Mouse (Mus musculus) forebrain, embryonic 16.5 days (tissue): Measurements from ENCODE around the gene Rbbp9. TPM values are rescaled to one million over a fixed set of nuclear protein-coding genes. Genes with fewer than 3 reads are reported as not detected.
"Not testable (repeated sequence)": the region's sequence is repeated elsewhere in the genome, so short reads cannot be mapped to it uniquely, and the experiment has no call there.

Experiments used
- ATAC-seq: fragments of 200-750 bp; cut with Nextera tagmentation; 2 replicates; pipeline ENCODE4 v1.8.0; 2017; ENCODE audit warnings: mild to moderate bottlenecking, moderate library complexity
- H3K27ac ChIP-seq: fragments of 300-500 bp; sonication (generic); 2 replicates; pipeline ENCODE4 v1.5.1; 2014; ENCODE audit warnings: low read length, control low read depth
- H3K27me3 ChIP-seq: fragments of 300-500 bp; sonication (generic); replicated peaks from 2 replicates; pipeline ENCODE4 v1.6.1; 2014; ENCODE audit warnings: low read length; ENCODE audit not compliant: control insufficient read depth, insufficient read depth
- H3K36me3 ChIP-seq: fragments of 300-500 bp; sonication (generic); 2 replicates; pipeline ENCODE4 v1.6.1; 2014; ENCODE audit not compliant: control insufficient read depth, insufficient read depth
- H3K4me1 ChIP-seq: fragments of 300-500 bp; sonication (generic); replicated peaks from 2 replicates; pipeline ENCODE4 v1.6.1; 2014; ENCODE audit warnings: low read length; ENCODE audit not compliant: control insufficient read depth, insufficient read depth
- H3K4me2 ChIP-seq: fragments of 300-500 bp; sonication (generic); 2 replicates; pipeline ENCODE4 v1.6.1; 2014; ENCODE audit warnings: mild to moderate bottlenecking, low read length, control low read depth
- H3K4me3 ChIP-seq: fragments of 300-500 bp; sonication (generic); replicated peaks from 2 replicates; pipeline ENCODE4 v1.5.1; 2014; ENCODE audit warnings: mild to moderate bottlenecking, low read length, control low read depth
- H3K9ac ChIP-seq: fragments of 300-500 bp; sonication (generic); replicated peaks from 2 replicates; pipeline ENCODE4 v1.6.1; 2014; ENCODE audit warnings: low read depth, low read length, control low read depth
- H3K9me3 ChIP-seq: fragments of 300-500 bp; sonication (generic); 2 replicates; pipeline ENCODE4 v1.6.1; 2016; ENCODE audit warnings: low read length; ENCODE audit not compliant: control insufficient read depth
- WGBS: fragments of 180-500 bp; shearing (Covaris S2); extraction: QIAGEN DNeasy Blood & Tissue Kit; methylation state at CpG from one replicate; pipeline ENCODE4 v1.1.7; 2014; 5-methylcytosine and 5-hydroxymethylcytosine counted together
- polyA plus RNA-seq: library from polyadenylated mRNA; unstranded; fragments of >200 nt; fragmentation: Nextera tagmentation; extraction: Ambion mirVana; gene quantifications from 2 replicates; pipeline ENCODE4 v1.2.1, GENCODE M21; 2015

The Rbbp9 gene
- polyA plus RNA-seq = 59.1 and 65.9 TPM in 2 replicates

- peak within 1 kb of the TSS; percentile 50 for H3K4me2 ChIP-seq
- H3K9ac ChIP-seq = peak within 1 kb of the TSS; percentile 85
- H3K27me3 ChIP-seq = no peaks in the 10 kb centered on the region
- H3K9me3 ChIP-seq = no peaks in the 10 kb centered on the region
- peak; percentile 98 for ATAC-seq
- H3K4me1 ChIP-seq = peaks cover 11% of the 10 kb centered on the region
- no peaks in the 10 kb centered on the region; the same call in 1 of the 2 replicates for H3K36me3 ChIP-seq
- peak within 1 kb of the TSS; percentile 60 for H3K27ac ChIP-seq
- H3K4me3 ChIP-seq = peak within 1 kb of the TSS; percentile 82
- under 1% methylated on average over 17 of the region's 17 CpGs for WGBS
Observed at GRCm38 (mm10) chr2:144550529-144550928, at the start of gene Rbbp9. TSS of gene Rbbp9 (minus strand) at chr2:144550869.

GRCm38 (mm10) chr2:144599831-144600687, 49.4 kb upstream of the Rbbp9 start, which contains the start of gene Dtd1:
TSS of gene Dtd1 (plus strand) at chr2:144599897.
- Histone ChIP-seq H3K4me2 (peak within 1 kb of the TSS; percentile 69), H3K27me3 (no peaks in the 10 kb centered on the region), H3K4me1 (no peaks in the 10 kb centered on the region; the same call in 1 of the 2 replicates), H3K4me3 (peak within 1 kb of the TSS; percentile 68), H3K9me3 (no peaks in the 10 kb centered on the region), H3K27ac (peak within 1 kb of the TSS; percentile 87), H3K9ac (peak within 1 kb of the TSS; percentile 88), H3K36me3 (no peaks in the 10 kb centered on the region)
- 2% methylated on average over 45 of the region's 50 CpGs for WGBS
- ATAC-seq = peak; percentile 92

- H3K4me1 ChIP-seq = peaks cover 7% of the 10 kb centered on the region
- H3K27ac ChIP-seq = no peak overlapping the region
- ATAC-seq = no peak
- H3K9ac ChIP-seq = no peak overlapping the region
- no peaks in the 10 kb centered on the region for H3K36me3 ChIP-seq
- 66% methylated on average over 2 of the region's 2 CpGs for WGBS
- no peak overlapping the region for H3K4me2 ChIP-seq
- no peaks in the 10 kb centered on the region for H3K27me3 ChIP-seq
- no peaks in the 10 kb centered on the region for H3K9me3 ChIP-seq
- no peak overlapping the region for H3K4me3 ChIP-seq
Observed at GRCm38 (mm10) chr2:144598006-144598405, 47.3 kb upstream of the Rbbp9 start.

- peak within 1 kb of the TSS; percentile 44; the same call in 1 of the 2 replicates for H3K27ac ChIP-seq
- WGBS = 1% methylated on average over 31 of the region's 31 CpGs
- ATAC-seq = peak; percentile 99
Observed at GRCm38 (mm10) chr2:144593951-144594651, 43.4 kb upstream of the Rbbp9 start, which contains the start of gene Smim26. TSS of gene Smim26 (plus strand) at chr2:144594054.

GRCm38 (mm10) chr2:144593036-144593435, 42.4 kb upstream of the Rbbp9 start:
- H3K9ac ChIP-seq, H3K27ac ChIP-seq, ATAC-seq, H3K9me3 ChIP-seq, H3K4me3 ChIP-seq, H3K4me2 ChIP-seq, H3K27me3 ChIP-seq, H3K36me3 ChIP-seq, H3K4me1 ChIP-seq: not testable (repeated sequence)
- 67% methylated on average over 8 of the region's 8 CpGs for WGBS

More at GRCm38 (mm10) chr2:144593951-144594651, 43.4 kb upstream of the Rbbp9 start, which contains the start of gene Smim26:
- peak within 1 kb of the TSS; percentile 80 for H3K4me3 ChIP-seq
- H3K27me3 ChIP-seq = no peaks in the 10 kb centered on the region
- H3K4me1 ChIP-seq = peaks cover 7% of the 10 kb centered on the region
- H3K36me3 ChIP-seq = no peaks in the 10 kb centered on the region
- peak within 1 kb of the TSS; percentile 72 for H3K9ac ChIP-seq
- H3K9me3 ChIP-seq = no peaks in the 10 kb centered on the region
- H3K4me2 ChIP-seq = peak within 1 kb of the TSS; percentile 83

- 0 out of 2 replicates have a peak, but pooled peaks cover 2% of the 10 kb centered on the region for H3K4me1 ChIP-seq
- no peak overlapping the region for H3K4me2 ChIP-seq
- ATAC-seq = no peak
- no peaks in the 10 kb centered on the region for H3K9me3 ChIP-seq
- no peak overlapping the region for H3K27ac ChIP-seq
- WGBS = 78% methylated on average over 4 of the region's 4 CpGs
- H3K27me3 ChIP-seq = no peaks in the 10 kb centered on the region
- H3K4me3 ChIP-seq = no peak overlapping the region
- peaks cover 16% of the 10 kb centered on the region for H3K36me3 ChIP-seq
- H3K9ac ChIP-seq = no peak overlapping the region
Observed at GRCm38 (mm10) chr2:144588723-144589122, 38.1 kb upstream of the Rbbp9 start.

- Histone ChIP-seq H3K9ac (peak within 1 kb of the TSS; percentile 73), H3K27ac (peak within 1 kb of the TSS; percentile 80), H3K36me3 (peaks cover 3% of the 10 kb centered on the region; the same call in 1 of the 2 replicates), H3K4me2 (peak within 1 kb of the TSS; percentile 72), H3K27me3 (no peaks in the 10 kb centered on the region), H3K4me3 (peak within 1 kb of the TSS; percentile 84), H3K9me3 (no peaks in the 10 kb centered on the region), H3K4me1 (peaks cover 11% of the 10 kb centered on the region)
- WGBS = under 1% methylated on average over 44 of the region's 44 CpGs
- peak; percentile 98 for ATAC-seq
Observed at GRCm38 (mm10) chr2:144555820-144556552, 5.3 kb upstream of the Rbbp9 start, which contains the start of gene Sec23b. TSS of gene Sec23b (plus strand) at chr2:144556229.

GRCm38 (mm10) chr2:144555286-144555819, 4.7 kb upstream of the Rbbp9 start:
- Histone ChIP-seq H3K27me3 (no peaks in the 10 kb centered on the region), H3K9ac (peak overlapping the region; percentile 55), H3K4me2 (peak overlapping the region; percentile 72), H3K4me1 (peaks cover 11% of the 10 kb centered on the region), H3K4me3 (peak overlapping the region; percentile 84), H3K27ac (peak overlapping the region; percentile 80), H3K36me3 (peaks cover 3% of the 10 kb centered on the region; the same call in 1 of the 2 replicates), H3K9me3 (no peaks in the 10 kb centered on the region)
- no peak for ATAC-seq
- 1% methylated on average over 14 of the region's 14 CpGs for WGBS
